Mouse (Mus musculus) myocyte (in vitro differentiated cells): Measurements from ENCODE around the gene C1qtnf3.
A peak's percentile ranks its signal among the peaks of the same experiment; 100 is the strongest.

Experiments
- CEBPB ChIP-seq: IDR thresholded peaks from 2 replicates; pipeline ENCODE4 v1.6.1; 2011; ENCODE audit warnings: mild to moderate bottlenecking, moderate library complexity; ENCODE audit not compliant: poor library complexity, insufficient read depth, severe bottlenecking
- E2F4 ChIP-seq: IDR thresholded peaks from one replicate; pipeline ENCODE4 v1.6.1; 2011; ENCODE audit warnings: mild to moderate bottlenecking, control low read depth, moderate library complexity; ENCODE audit not compliant: insufficient read depth
- MYOG ChIP-seq, 3 experiments: IDR thresholded peaks; one replicate each; pipeline ENCODE4 v1.6.1; 2011; ENCODE audit warnings: control low read depth in 2 of 3, low read depth in 2 of 3, mild to moderate bottlenecking in 2 of 3; ENCODE audit not compliant: insufficient read length in 2 of 3, control insufficient read depth in 1 of 3, insufficient read depth in 1 of 3
- POLR2A ChIP-seq: IDR thresholded peaks from one replicate; pipeline ENCODE4 v1.6.1; 2011; ENCODE audit warnings: low read depth, mild to moderate bottlenecking, control low read depth, moderate library complexity; ENCODE audit not compliant: insufficient read length
- USF1 ChIP-seq: IDR thresholded peaks from one replicate; pipeline ENCODE4 v1.6.1; 2011; ENCODE audit warnings: low read depth, mild to moderate bottlenecking, control low read depth, moderate library complexity

DNA sequence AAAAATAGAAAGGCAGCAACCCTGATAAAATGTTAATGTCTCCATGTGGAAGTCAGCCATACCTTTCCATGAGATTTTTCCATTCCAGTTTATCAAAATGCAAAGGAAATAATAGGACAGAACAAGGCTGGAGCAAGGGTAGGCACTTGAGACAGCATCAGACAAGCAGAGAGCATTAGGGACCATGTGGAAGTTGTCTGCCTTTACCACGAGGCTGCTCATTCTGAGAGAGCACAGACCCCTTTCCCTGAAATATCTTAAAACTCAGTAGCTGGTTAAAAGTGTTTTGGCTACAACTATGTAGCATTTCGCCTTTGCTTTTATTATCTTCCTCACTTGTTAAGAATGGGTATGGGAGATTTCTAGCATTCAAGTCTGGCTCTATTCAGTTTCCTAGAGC lies 28.6 kb downstream of the C1qtnf3 start:
- TF ChIP-seq POLR2A (peak; percentile 23), CEBPB (no peak), USF1 (no peak), E2F4 (no peak), MYOG (IDR thresholded peaks at IDR 0.05; ENCODE audit: control insufficient read depth in 1 of 3, insufficient read depth in 1 of 3, insufficient read length in 2 of 3, low read depth in 2 of 3) (no peak)
